ENCODE assay signal across 30 mouse cellular contexts in the genomic region with DNA sequence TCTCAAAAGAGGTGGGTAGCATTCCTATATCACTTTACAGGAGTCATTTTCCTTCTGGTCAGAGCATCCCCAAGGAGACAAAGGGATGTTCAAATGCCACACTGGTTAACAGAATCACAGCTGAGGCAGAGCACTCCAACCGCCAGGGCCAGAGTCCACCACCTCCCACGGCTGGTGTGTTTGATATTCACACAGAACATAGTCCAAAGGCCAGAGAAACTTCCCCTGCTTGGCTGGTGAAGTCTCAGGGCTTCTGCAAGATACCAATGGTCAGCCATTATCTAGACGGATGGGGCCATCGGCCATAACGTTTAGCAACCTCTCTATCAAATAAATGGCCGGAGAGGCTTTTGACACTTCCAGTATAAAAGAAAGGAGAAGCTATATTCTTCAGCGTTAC.
A peak's percentile ranks its signal among the peaks of the same experiment; 100 is the strongest.
DNase-seq lines count a peak whose midpoint lies in the region; ATAC-seq lines count a peak whose summit lies in the region.
"Had no signal": no experiment of that assay in that cellular context is flagged by ENCODE, and none has a peak within 500 bp of the region (broad histone marks: within the 10 kb centered on the region; RNA-seq: fewer than 3 reads in every experiment).

No protein-coding gene starts in this region.

- ATAC-seq in liver, embryonic 12.5 days: no peak
- ATAC-seq: activated CD4-positive, CD25-positive, alpha-beta regulatory T cell, adult 4 months; forebrain, embryonic 16.5 days; intestine, embryonic 16.5 days; midbrain, embryonic 15.5 days had no signal

- H3K27ac ChIP-seq in liver, embryonic 12.5 days: no peak overlapping the region
- H3K27ac ChIP-seq: embryonic facial prominence, embryonic 13.5 days; forebrain, embryonic 10.5 days; gastrocnemius, adult 2 months; lung, embryonic 15.5 days; midbrain, embryonic 10.5 days; midbrain, embryonic 15.5 days; neural tube, embryonic 15.5 days; stomach, postnatal 0 days had no signal

- no peaks in the 10 kb centered on the region for H3K4me1 ChIP-seq in liver, embryonic 12.5 days
- H3K4me1 ChIP-seq: embryonic facial prominence, embryonic 13.5 days; forebrain, embryonic 10.5 days; lung, embryonic 15.5 days; midbrain, embryonic 10.5 days; midbrain, embryonic 15.5 days; neural tube, embryonic 15.5 days had no signal

- no peak overlapping the region for H3K9ac ChIP-seq in liver, embryonic 12.5 days
- H3K9ac ChIP-seq: embryonic facial prominence, embryonic 13.5 days; lung, embryonic 15.5 days; midbrain, embryonic 15.5 days; neural tube, embryonic 15.5 days had no signal

- no peak overlapping the region for H3K4me3 ChIP-seq in liver, embryonic 12.5 days
- H3K4me3 ChIP-seq: embryonic facial prominence, embryonic 13.5 days; forebrain, embryonic 10.5 days; gastrocnemius, adult 2 months; lung, embryonic 15.5 days; midbrain, embryonic 10.5 days; midbrain, embryonic 15.5 days; neural tube, embryonic 15.5 days had no signal

- no peaks in the 10 kb centered on the region for H3K36me3 ChIP-seq in liver, embryonic 12.5 days
- H3K36me3 ChIP-seq: embryonic facial prominence, embryonic 13.5 days; forebrain, embryonic 10.5 days; lung, embryonic 15.5 days; midbrain, embryonic 10.5 days; midbrain, embryonic 15.5 days; neural tube, embryonic 15.5 days had no signal

- peak; percentile 70 for DNase-seq in heart, adult 11 months
- DNase-seq in heart, postnatal 36 days: no peak
- DNase-seq in liver: peak; percentile 14
- peak; percentile 2 to 17 for DNase-seq in kidney, postnatal 4 days
- peak; percentile 49 for DNase-seq in yolk sac, embryonic 10.5 days (ENCODE audit: low spot score)
- DNase-seq in right cerebral cortex, postnatal 4 days: no peak
- no peak for DNase-seq in lung, adult 18-20 months
- DNase-seq: adrenal gland, adult 2 months; adrenal gland, postnatal 36 days; cerebellum, adult 18-20 months; cerebellum, postnatal 10 days; gastrocnemius, adult 2 months; gastrocnemius, postnatal 36 days; heart, postnatal 14 days; left cerebral cortex, postnatal 4 days; right cerebral cortex, postnatal 25 days; thymus, adult 18-20 months; thymus, postnatal 25 days had no signal

- no peak overlapping the region for H3K4me2 ChIP-seq in liver, embryonic 12.5 days
- H3K4me2 ChIP-seq: embryonic facial prominence, embryonic 13.5 days; lung, embryonic 15.5 days; midbrain, embryonic 15.5 days; neural tube, embryonic 15.5 days had no signal

- WGBS in liver, embryonic 12.5 days (ENCODE audit: insufficient replicate concordance): 59% methylated on average over 7 of the region's 7 CpGs

- H3K9me3 ChIP-seq in liver, embryonic 12.5 days (replicated peaks): no peaks in the 10 kb centered on the region
- H3K9me3 ChIP-seq: embryonic facial prominence, embryonic 13.5 days; forebrain, embryonic 10.5 days; lung, embryonic 15.5 days; midbrain, embryonic 10.5 days; midbrain, embryonic 15.5 days; neural tube, embryonic 15.5 days had no signal

- no peaks in the 10 kb centered on the region for H3K27me3 ChIP-seq in liver, embryonic 12.5 days (replicated peaks)
- H3K27me3 ChIP-seq: CH12.LX; embryonic facial prominence, embryonic 13.5 days; lung, embryonic 15.5 days; midbrain, embryonic 15.5 days; neural tube, embryonic 15.5 days had no signal

- intact Hi-C loops in heart, postnatal 36 days (cut with DNase I): no loop called here

Comparison
In these comparisons a context has a peak if more than half of its experiments do, and no peak if none do; other contexts are left out.
1. DNase-seq: peak in heart, adult 11 months (single experiment), liver (single experiment), kidney, postnatal 4 days (2 of 2) and yolk sac, embryonic 10.5 days (single experiment); none in heart, postnatal 36 days (0 of 2), right cerebral cortex, postnatal 4 days (single experiment) and lung, adult 18-20 months (0 of 2).